Mouse (Mus musculus): ENCODE results near the gene Camk1d. TPM values are rescaled to one million over a fixed set of nuclear protein-coding genes. Genes with fewer than 3 reads are reported as not detected.

Gene Camk1d
- 6.7 and 7.7 TPM in 2 replicates for polyA plus RNA-seq (2014; fragmentation: Nextera tagmentation; extraction: Ambion mirVana)

GRCm38 (mm10) chr2:5714211-5715053 is at the start of gene Camk1d:
Camk1d (minus strand) TSS chr2:5714515.
- H3K27me3 ChIP-seq (ENCODE audit: control insufficient read depth, insufficient read depth, low read length): peaks cover 12% of the 10 kb centered on the region; the same call in 1 of the 2 replicates

DNA sequence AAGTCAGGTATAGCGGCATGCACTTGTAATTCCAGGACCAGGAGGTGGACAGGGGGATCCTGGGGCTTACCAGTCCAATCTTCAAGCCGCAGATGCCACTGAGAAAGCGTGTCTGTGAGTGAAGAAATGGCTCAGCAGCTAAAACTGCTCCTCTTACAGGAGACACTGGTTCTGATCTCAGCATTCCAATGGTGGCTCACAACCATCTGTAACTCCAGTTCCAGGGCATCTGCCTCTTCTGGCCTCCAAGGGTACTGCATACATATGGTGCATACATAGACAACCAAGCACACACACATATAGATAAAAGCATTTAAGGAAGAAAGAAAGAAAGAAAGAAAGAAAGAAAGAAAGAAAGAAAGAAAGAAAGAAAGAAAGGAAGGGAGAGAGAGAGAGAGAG is 47.7 kb upstream of the Camk1d start:
- Histone ChIP-seq H3K27ac (no peak overlapping the region), H3K36me3 (replicated peaks; ENCODE audit: control insufficient read depth, insufficient read depth) (no peaks in the 10 kb centered on the region), H3K4me3 (replicated peaks; ENCODE audit: low read length) (no peak overlapping the region), H3K27me3 (ENCODE audit: control insufficient read depth, insufficient read depth, low read length) (no peaks in the 10 kb centered on the region), H3K9ac (no peak overlapping the region), H3K4me1 (replicated peaks; ENCODE audit: control insufficient read depth, insufficient read depth, low read length) (no peaks in the 10 kb centered on the region), H3K9me3 (ENCODE audit: control insufficient read depth, low read length) (no peaks in the 10 kb centered on the region), H3K4me2 (replicated peaks) (no peak overlapping the region)
- ATAC-seq (ENCODE audit: low FRiP score): no peak
- WGBS: 94% methylated on average over 3 of the region's 3 CpGs
- no peak for DNase-seq (ENCODE audit: low spot score)

More at GRCm38 (mm10) chr2:5714211-5715053, at the start of gene Camk1d:
- DNase-seq (ENCODE audit: low spot score) (peak; percentile 72), ATAC-seq (ENCODE audit: low FRiP score) (peak; percentile 82)
- peak within 1 kb of the TSS; percentile 91 for H3K4me2 ChIP-seq (replicated peaks)
- H3K27ac ChIP-seq: peak within 1 kb of the TSS; percentile 80
- 0 out of 2 replicates have a peak, but pooled peaks cover 3% of the 10 kb centered on the region for H3K9me3 ChIP-seq (ENCODE audit: control insufficient read depth, low read length)
- peak within 1 kb of the TSS; percentile 73 for H3K9ac ChIP-seq
- peaks cover 10% of the 10 kb centered on the region; the same call in 1 of the 2 replicates for H3K4me1 ChIP-seq (replicated peaks; ENCODE audit: control insufficient read depth, insufficient read depth, low read length)
- peak within 1 kb of the TSS; percentile 74 for H3K4me3 ChIP-seq (replicated peaks; ENCODE audit: low read length)
- 0% methylated on average over 51 of the region's 80 CpGs for WGBS
- H3K36me3 ChIP-seq (replicated peaks; ENCODE audit: control insufficient read depth, insufficient read depth): no peaks in the 10 kb centered on the region

- H3K4me3 ChIP-seq (replicated peaks; ENCODE audit: low read length): no peak overlapping the region
- 93% methylated on average over 8 of the region's 8 CpGs for WGBS
- H3K4me1 ChIP-seq (replicated peaks; ENCODE audit: control insufficient read depth, insufficient read depth, low read length): no peaks in the 10 kb centered on the region
- no peaks in the 10 kb centered on the region for H3K27me3 ChIP-seq (ENCODE audit: control insufficient read depth, insufficient read depth, low read length)
- DNase-seq (ENCODE audit: low spot score) (no peak), ATAC-seq (ENCODE audit: low FRiP score) (no peak)
- H3K9ac ChIP-seq: no peak overlapping the region
- H3K27ac ChIP-seq: no peak overlapping the region
- no peaks in the 10 kb centered on the region for H3K9me3 ChIP-seq (ENCODE audit: control insufficient read depth, low read length)
- no peak overlapping the region for H3K4me2 ChIP-seq (replicated peaks)
- no peaks in the 10 kb centered on the region for H3K36me3 ChIP-seq (replicated peaks; ENCODE audit: control insufficient read depth, insufficient read depth)
Measured at GRCm38 (mm10) chr2:5760479-5761008, 46.2 kb upstream of the Camk1d start.

- Histone ChIP-seq H3K36me3 (replicated peaks; ENCODE audit: control insufficient read depth, insufficient read depth) (no peaks in the 10 kb centered on the region), H3K9ac (no peak overlapping the region), H3K27me3 (ENCODE audit: control insufficient read depth, insufficient read depth, low read length) (no peaks in the 10 kb centered on the region), H3K4me1 (replicated peaks; ENCODE audit: control insufficient read depth, insufficient read depth, low read length) (no peaks in the 10 kb centered on the region), H3K9me3 (ENCODE audit: control insufficient read depth, low read length) (no peaks in the 10 kb centered on the region), H3K4me3 (replicated peaks; ENCODE audit: low read length) (no peak overlapping the region), H3K4me2 (replicated peaks) (no peak overlapping the region), H3K27ac (no peak overlapping the region)
- ATAC-seq (ENCODE audit: low FRiP score): no peak
- DNase-seq (ENCODE audit: low spot score): no peak
- WGBS: 92% methylated on average over 2 of the region's 2 CpGs
Measured at GRCm38 (mm10) chr2:5758569-5758968, 44.3 kb upstream of the Camk1d start.

- Histone ChIP-seq H3K4me2 (replicated peaks) (no peak overlapping the region), H3K9ac (no peak overlapping the region), H3K36me3 (replicated peaks; ENCODE audit: control insufficient read depth, insufficient read depth) (no peaks in the 10 kb centered on the region), H3K4me1 (replicated peaks; ENCODE audit: control insufficient read depth, insufficient read depth, low read length) (no peaks in the 10 kb centered on the region), H3K27me3 (ENCODE audit: control insufficient read depth, insufficient read depth, low read length) (no peaks in the 10 kb centered on the region), H3K9me3 (ENCODE audit: control insufficient read depth, low read length) (no peaks in the 10 kb centered on the region), H3K27ac (no peak overlapping the region), H3K4me3 (replicated peaks; ENCODE audit: low read length) (no peak overlapping the region)
- ATAC-seq (ENCODE audit: low FRiP score) (no peak), DNase-seq (ENCODE audit: low spot score) (no peak)
- 89% methylated on average over 3 of the region's 3 CpGs for WGBS
Measured at GRCm38 (mm10) chr2:5750872-5751271, 36.6 kb upstream of the Camk1d start.

GRCm38 (mm10) chr2:5749210-5749609 is 34.9 kb upstream of the Camk1d start:
- Histone ChIP-seq H3K27me3 (ENCODE audit: control insufficient read depth, insufficient read depth, low read length) (no peaks in the 10 kb centered on the region), H3K4me1 (replicated peaks; ENCODE audit: control insufficient read depth, insufficient read depth, low read length) (no peaks in the 10 kb centered on the region), H3K4me2 (replicated peaks) (no peak overlapping the region), H3K36me3 (replicated peaks; ENCODE audit: control insufficient read depth, insufficient read depth) (no peaks in the 10 kb centered on the region), H3K27ac (no peak overlapping the region), H3K4me3 (replicated peaks; ENCODE audit: low read length) (no peak overlapping the region), H3K9me3 (ENCODE audit: control insufficient read depth, low read length) (no peaks in the 10 kb centered on the region), H3K9ac (no peak overlapping the region)
- no peak for ATAC-seq (ENCODE audit: low FRiP score)
- DNase-seq (ENCODE audit: low spot score): no peak
- 88% methylated on average over 6 of the region's 6 CpGs for WGBS

DNA sequence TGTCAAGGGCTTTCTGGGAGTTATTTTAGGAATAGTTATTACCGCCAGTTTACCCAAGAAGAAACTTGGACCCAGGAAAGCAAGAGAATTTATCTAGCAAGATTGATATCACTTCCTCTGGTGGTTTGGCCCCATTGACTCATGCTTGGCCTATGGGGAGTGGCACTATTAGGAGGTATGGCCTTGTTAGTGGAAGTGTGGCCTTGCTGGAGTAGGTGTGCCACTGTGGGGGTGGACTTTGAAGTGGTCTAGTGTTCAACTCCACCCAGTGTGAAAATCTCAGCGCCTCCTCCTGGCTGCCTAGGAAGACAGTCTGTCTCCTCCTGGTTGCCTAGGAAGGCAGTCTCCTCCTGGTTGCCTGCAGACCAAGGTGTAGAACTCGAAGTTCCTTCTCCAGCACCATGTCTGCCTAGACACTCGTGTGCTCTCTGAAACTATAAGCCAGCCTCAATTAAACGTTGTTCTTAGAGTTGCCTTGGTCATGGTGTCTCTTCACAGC is 33.3 kb upstream of the Camk1d start:
- H3K27me3 ChIP-seq (ENCODE audit: control insufficient read depth, insufficient read depth, low read length): no peaks in the 10 kb centered on the region
- H3K4me1 ChIP-seq (replicated peaks; ENCODE audit: control insufficient read depth, insufficient read depth, low read length): no peaks in the 10 kb centered on the region
- H3K9me3 ChIP-seq (ENCODE audit: control insufficient read depth, low read length): no peaks in the 10 kb centered on the region
- H3K36me3 ChIP-seq (replicated peaks; ENCODE audit: control insufficient read depth, insufficient read depth): no peaks in the 10 kb centered on the region
- no peak overlapping the region for H3K9ac ChIP-seq
- H3K4me2 ChIP-seq (replicated peaks): no peak overlapping the region
- no peak overlapping the region for H3K4me3 ChIP-seq (replicated peaks; ENCODE audit: low read length)
- ATAC-seq (ENCODE audit: low FRiP score) (no peak), DNase-seq (ENCODE audit: low spot score) (no peak)
- 88% methylated on average over 5 of the region's 5 CpGs for WGBS
- no peak overlapping the region for H3K27ac ChIP-seq

GRCm38 (mm10) chr2:5746529-5746928 is 32.2 kb upstream of the Camk1d start:
- H3K9ac ChIP-seq: no peak overlapping the region
- H3K4me3 ChIP-seq (replicated peaks; ENCODE audit: low read length): no peak overlapping the region
- 85% methylated on average over 12 of the region's 12 CpGs for WGBS
- H3K4me1 ChIP-seq (replicated peaks; ENCODE audit: control insufficient read depth, insufficient read depth, low read length): no peaks in the 10 kb centered on the region
- no peaks in the 10 kb centered on the region for H3K9me3 ChIP-seq (ENCODE audit: control insufficient read depth, low read length)
- DNase-seq (ENCODE audit: low spot score) (no peak), ATAC-seq (ENCODE audit: low FRiP score) (no peak)
- no peak overlapping the region for H3K4me2 ChIP-seq (replicated peaks)
- H3K27ac ChIP-seq: no peak overlapping the region
- H3K27me3 ChIP-seq (ENCODE audit: control insufficient read depth, insufficient read depth, low read length): no peaks in the 10 kb centered on the region
- H3K36me3 ChIP-seq (replicated peaks; ENCODE audit: control insufficient read depth, insufficient read depth): no peaks in the 10 kb centered on the region

- DNase-seq (ENCODE audit: low spot score) (no peak), ATAC-seq (ENCODE audit: low FRiP score) (no peak)
- Histone ChIP-seq H3K4me1 (replicated peaks; ENCODE audit: control insufficient read depth, insufficient read depth, low read length) (no peaks in the 10 kb centered on the region), H3K9ac (no peak overlapping the region), H3K27ac (no peak overlapping the region), H3K4me3 (replicated peaks; ENCODE audit: low read length) (no peak overlapping the region), H3K36me3 (replicated peaks; ENCODE audit: control insufficient read depth, insufficient read depth) (no peaks in the 10 kb centered on the region), H3K4me2 (replicated peaks) (no peak overlapping the region), H3K9me3 (ENCODE audit: control insufficient read depth, low read length) (no peaks in the 10 kb centered on the region), H3K27me3 (ENCODE audit: control insufficient read depth, insufficient read depth, low read length) (no peaks in the 10 kb centered on the region)
- 86% methylated on average over 8 of the region's 8 CpGs for WGBS
Measured at GRCm38 (mm10) chr2:5743886-5744285, 29.6 kb upstream of the Camk1d start.
